Mouse (Mus musculus) CH12.LX (cell line): ENCODE results near the gene Nup188.

Experiments
- CTCF ChIP-seq, 2 experiments: IDR thresholded peaks in 1 of 2; conservative IDR thresholded peaks in 1 of 2; 2 replicates each; pipeline ENCODE4 v1.5.1; 2011 to 2012; ENCODE audit warnings: low read depth in 2 of 2, low read length in 2 of 2, improper control_type of control experiment in 1 of 2, inconsistent platforms in 1 of 2, mild to moderate bottlenecking in 1 of 2, moderate library complexity in 1 of 2
- HCFC1 ChIP-seq: IDR thresholded peaks from 2 replicates; pipeline ENCODE4 v1.6.1; 2012; ENCODE audit warnings: low read depth, mild to moderate bottlenecking, inconsistent platforms, low read length, improper control_type of control experiment
- MAX ChIP-seq: IDR thresholded peaks from 2 replicates; pipeline ENCODE4 v1.6.1; 2011; ENCODE audit warnings: low read length, improper control_type of control experiment
- POLR2A ChIP-seq: IDR thresholded peaks from 2 replicates; pipeline ENCODE4 v1.6.1; 2011; ENCODE audit warnings: low read depth, mild to moderate bottlenecking, improper control_type of control experiment, low read length
- RCOR1 ChIP-seq: conservative IDR thresholded peaks from 2 replicates; pipeline ENCODE4 v1.6.1; 2012; ENCODE audit warnings: low read depth, mild to moderate bottlenecking, inconsistent platforms, low read length, improper control_type of control experiment
- USF2 ChIP-seq: conservative IDR thresholded peaks from 2 replicates; pipeline ENCODE4 v1.6.1; 2011; ENCODE audit warnings: low read depth, low read length, improper control_type of control experiment

- TF ChIP-seq CTCF (conservative IDR thresholded peaks at IDR 0.05 in 1 of 2, IDR thresholded peaks at IDR 0.05 in 1 of 2; ENCODE audit: low read depth in 2 of 2, low read length in 2 of 2) (no peak), USF2 (no peak), HCFC1 (no peak), RCOR1 (no peak), MAX (no peak), POLR2A (no peak)
These were observed 48.3 kb upstream of the Nup188 start for GRCm38 (mm10) chr2:30237881-30238280.
